Mouse (Mus musculus) cerebellum, postnatal 10 days (tissue): ENCODE measurements around the gene Zfp467.
A peak's percentile ranks its signal among the peaks of the same experiment; 100 is the strongest.

Source experiments
- DNase-seq, 2 experiments: peaks; one replicate each; pipeline ENCODE4 v3.0.0; 2021; ENCODE audit warnings: mixed read lengths in 2 of 2

Gene Zfp467

DNA sequence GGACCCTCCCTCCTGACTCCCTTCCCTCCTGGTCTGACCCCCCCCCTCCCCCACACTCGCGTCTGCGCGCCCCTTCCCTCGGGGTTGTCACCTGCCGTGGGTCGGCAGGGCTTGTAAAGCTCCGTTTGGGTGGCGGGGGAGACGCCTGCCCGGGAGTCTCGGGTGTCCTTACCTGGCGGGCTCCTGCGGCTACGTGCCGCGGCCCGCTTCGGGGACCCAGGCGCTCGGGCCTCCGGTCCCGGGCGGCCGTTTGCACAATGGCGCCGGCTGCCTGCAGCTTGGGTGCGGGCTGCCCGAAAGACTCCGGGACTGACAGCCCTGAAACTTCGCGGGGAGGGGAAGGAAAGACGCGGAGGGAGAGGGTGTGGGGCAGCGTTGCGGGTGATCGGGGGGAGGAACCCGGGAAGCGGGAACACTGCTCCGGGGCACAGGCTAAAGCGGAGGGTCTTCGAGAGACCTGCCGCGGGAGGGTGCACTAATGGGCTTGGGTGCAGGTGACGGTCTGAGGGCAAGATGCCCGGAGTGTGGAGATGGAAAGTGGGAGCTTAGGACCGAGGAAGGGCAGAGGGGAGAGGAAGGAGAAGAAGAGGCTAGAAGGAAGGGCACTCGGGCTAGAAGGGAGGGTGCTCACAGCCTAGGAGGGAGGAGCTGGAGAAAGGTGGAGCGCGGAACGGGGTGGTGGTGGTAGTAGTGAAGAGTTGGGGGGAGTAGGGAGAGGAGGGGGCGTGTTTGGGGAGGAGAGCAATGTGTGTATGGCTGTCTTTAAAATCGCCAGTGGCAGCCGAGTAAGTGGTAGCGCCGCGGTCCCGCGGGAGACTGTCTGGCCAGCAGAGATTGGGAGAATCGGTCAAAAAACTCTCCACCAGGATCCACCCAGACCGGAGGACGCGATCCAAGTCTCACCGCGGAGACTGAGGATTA lies at the start of gene Zfp467:
Zfp467 (minus strand) TSS at position 645 of the 921 bp plus-strand sequence.
- peak; percentile 71 to 74 for DNase-seq

GRCm38 (mm10) chr6:48493136-48493730 lies 47.6 kb upstream of the Zfp467 start:
- DNase-seq: no peak

DNA sequence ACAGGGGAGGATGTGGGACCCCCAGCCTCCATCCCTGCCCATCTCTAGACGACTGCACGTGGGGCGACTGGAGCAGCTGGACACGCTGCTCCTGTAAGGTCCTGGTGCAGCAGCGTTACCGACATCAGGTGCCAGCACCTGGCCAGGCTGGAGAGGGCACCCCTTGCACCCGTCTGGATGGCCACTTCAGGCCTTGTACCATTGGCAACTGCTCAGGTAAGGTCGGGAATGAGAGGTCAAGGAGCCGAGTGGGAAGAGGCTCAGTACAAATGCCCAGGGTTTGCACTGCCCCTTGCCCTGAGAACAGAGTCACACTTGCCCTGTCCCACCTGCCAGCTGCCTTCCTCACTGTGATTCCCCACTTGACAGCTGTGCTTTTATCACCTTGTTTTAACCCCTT lies 45.7 kb upstream of the Zfp467 start:
- no peak for DNase-seq

DNA sequence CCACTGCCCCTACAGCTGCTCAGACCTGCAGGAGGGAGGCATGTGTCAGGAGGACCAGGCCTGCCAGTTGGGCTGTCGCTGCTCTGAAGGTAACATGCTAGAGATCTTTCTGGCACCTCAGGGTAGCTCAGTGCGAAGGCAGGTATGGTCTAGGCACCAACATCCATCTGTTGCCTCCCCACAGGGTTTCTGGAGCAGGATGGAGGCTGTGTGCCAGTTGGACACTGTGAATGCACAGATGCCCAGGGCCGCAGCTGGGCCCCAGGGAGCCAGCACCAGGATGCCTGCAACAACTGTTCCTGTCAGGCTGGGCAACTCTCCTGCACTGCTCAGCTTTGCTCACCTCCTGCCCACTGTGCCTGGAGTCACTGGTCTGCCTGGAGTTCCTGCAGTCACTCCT lies 44.1 kb upstream of the Zfp467 start:
- DNase-seq: peak; percentile 59 to 69

GRCm38 (mm10) chr6:48487747-48488725 lies 42.4 kb upstream of the Zfp467 start:
- DNase-seq: peak in 1 of 2 experiments; percentile 41

DNA sequence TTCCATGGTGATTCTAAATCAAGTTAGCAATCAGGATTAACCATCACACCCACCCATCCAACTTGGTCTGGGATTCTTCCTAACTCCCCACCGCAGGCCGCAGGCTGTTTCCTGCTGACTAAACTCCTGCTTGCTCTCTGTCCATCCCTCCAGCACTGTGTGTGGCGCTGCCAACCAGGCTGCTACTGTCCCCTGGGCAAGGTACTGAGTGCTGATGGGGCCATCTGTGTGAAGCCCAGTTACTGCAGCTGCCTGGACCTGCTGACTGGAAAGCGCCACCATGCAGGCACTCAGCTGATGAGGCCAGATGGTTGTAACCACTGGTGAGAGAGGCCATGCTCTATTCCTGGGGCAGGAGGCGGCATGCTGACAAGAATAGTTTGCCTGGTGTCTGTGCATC lies 36.9 kb upstream of the Zfp467 start:
- peak in 1 of 2 experiments; percentile 42 for DNase-seq

DNA sequence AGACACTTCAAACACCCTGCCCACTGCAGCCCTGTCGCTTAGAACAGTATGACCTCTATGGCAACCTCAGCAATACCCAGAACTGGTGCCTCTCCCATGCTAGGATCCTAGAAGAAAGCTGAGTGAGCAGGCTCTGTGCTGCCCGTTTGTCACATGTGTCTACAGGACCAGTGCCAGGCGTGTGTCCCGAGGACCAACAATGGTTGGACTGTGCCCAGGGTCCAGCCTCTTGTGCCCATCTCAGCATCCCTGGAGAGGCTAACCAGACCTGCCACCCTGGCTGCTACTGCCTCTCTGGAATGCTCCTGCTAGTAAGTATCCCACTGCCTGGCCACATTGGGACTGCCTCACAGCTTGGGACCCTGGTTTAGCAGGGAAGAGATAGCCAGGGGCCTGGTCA lies 32.8 kb upstream of the Zfp467 start:
- DNase-seq: peak in 1 of 2 experiments; percentile 40

- DNase-seq: no peak
Observed at GRCm38 (mm10) chr6:48470739-48471138, 25.1 kb upstream of the Zfp467 start.

- DNase-seq: no peak
Observed at GRCm38 (mm10) chr6:48467490-48467889, 21.9 kb upstream of the Zfp467 start.

DNA sequence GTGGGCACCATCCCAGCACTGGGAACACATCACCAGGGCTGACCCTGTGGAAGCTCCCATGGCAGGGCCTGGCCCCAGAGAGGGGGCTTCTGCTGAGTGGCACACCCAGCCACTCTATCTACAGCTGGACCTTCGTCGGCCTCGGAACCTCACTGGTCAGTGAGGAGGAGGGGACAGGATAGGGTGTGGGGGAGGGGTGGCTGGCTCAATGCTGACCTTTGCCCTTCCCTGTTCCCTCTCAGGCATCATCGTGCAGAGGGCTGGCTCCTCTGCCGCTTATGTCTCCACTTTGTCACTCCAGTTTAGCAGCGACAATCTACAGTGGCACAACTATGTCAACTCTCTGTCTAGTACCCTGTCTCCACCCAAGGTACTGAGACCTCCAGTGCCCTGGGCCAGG lies 21.1 kb upstream of the Zfp467 start:
- no peak for DNase-seq

DNA sequence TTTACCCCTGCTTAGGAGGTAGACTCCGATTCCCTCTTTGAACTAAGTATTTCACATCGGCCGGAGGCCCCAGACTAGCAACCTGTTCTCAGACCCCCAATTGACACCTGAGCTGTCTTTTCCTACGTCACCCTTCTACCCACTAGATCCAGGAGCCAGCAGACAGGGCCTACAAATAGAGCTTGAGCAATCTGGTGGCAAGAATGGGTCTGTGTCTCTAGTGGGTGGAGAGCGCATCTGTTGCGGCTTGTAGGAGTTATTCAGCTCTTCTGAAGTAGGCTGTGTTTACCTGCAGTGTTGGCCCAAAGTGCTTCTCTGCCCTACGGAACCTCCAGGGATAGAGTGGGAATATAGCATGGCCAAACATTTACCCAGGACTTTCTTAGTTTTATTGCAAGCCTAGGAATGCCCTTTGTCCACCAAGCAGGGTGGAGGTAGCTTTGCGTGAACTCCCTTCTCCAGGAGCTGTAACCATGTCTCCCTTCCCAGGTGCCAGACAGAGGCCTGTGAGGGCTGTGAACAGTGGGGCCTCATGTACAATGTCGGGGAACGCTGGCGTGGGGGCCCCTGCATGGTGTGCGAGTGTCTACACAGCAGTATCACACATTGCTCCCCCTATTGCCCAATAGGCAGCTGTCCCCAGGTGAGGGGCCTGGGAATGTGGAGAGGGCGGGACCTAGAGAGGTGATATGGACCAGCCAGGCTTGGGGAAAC lies 19.5 kb upstream of the Zfp467 start:
- no peak for DNase-seq

DNA sequence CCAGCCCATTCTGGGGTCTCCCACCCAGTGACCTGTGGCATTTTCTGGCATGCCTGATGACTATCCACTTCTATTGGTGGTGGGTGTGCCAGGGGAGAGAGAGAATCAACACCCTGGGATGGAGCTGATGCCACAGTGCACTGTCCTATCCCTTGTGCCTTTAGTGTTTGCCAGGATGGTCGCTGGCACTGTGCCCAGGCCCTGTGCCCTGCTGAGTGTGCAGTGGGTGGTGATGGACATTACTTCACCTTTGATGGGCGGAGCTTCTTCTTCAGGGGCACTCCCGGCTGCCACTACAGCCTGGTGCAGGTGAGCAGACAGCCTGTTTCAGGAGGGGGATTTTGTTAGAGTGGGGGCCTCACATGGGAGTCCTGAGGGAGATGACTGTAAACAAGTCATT lies 7.1 kb upstream of the Zfp467 start:
- no peak for DNase-seq

DNA sequence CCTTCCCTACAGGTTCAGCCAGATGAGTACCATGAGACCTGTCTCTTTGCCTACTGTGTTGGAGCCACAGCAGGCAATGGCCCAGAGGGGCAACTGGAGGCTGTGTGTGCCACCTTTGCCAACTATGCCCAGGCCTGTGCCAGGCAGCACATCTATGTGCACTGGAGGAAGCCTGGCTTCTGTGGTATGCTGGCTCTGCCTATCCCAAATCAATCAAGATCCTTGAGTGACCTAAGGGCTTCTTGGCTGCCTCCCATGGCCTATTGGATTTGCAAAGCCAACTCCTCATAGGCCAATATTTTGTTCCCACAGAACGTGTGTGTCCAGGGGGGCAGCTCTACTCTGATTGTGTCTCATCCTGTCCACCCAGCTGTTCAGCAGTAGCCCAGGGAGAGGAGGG lies 6.5 kb upstream of the Zfp467 start:
- no peak for DNase-seq

DNA sequence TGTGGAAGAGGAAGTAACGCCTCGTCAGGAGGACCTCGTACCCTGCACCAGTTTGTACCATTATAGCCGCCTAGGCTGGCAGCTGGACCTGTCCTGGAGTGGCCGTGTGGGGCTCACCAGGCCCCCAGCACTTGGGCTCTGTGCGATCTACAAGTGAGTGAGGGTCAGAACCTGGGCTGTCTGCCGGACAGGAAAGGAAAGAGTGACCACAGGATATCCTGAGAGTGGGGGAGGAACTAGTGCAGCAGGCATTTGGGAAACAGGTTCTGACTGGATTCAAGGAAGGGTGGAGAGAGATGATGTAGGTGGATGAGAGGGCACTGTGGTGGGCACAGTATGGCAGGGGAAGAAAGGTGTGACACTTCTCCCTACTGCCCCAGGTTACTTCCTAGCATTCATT lies 2.9 kb upstream of the Zfp467 start:
- DNase-seq: no peak

- no peak for DNase-seq
Observed at GRCm38 (mm10) chr6:48447929-48448328, 2.3 kb upstream of the Zfp467 start, which contains the start of gene Sspo. Gene Sspo (plus strand): TSS chr6:48448229.

- no peak for DNase-seq
Observed at GRCm38 (mm10) chr6:48446896-48447295, 1.3 kb upstream of the Zfp467 start.

DNA sequence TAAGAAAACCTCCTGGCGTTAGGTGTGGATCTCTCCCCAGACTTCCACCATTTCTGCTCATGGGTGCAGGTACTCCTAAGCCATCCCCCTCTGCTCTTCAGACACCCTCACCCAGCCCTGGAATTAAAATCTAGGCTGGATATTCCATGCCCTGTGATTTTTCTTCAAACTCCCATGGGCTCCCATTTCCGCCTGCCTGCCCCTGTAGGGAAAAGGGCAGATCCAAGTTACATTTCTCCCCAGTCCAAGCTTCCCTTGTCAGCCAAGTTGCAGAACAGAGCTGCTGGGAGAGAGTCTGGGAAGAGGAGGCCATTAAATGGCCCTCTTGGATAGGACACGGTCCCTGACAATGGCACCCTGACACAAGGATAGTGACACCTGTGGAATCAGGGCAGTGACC lies 631 bp upstream of the Zfp467 start:
- peak in 1 of 2 experiments; percentile 29 for DNase-seq

DNA sequence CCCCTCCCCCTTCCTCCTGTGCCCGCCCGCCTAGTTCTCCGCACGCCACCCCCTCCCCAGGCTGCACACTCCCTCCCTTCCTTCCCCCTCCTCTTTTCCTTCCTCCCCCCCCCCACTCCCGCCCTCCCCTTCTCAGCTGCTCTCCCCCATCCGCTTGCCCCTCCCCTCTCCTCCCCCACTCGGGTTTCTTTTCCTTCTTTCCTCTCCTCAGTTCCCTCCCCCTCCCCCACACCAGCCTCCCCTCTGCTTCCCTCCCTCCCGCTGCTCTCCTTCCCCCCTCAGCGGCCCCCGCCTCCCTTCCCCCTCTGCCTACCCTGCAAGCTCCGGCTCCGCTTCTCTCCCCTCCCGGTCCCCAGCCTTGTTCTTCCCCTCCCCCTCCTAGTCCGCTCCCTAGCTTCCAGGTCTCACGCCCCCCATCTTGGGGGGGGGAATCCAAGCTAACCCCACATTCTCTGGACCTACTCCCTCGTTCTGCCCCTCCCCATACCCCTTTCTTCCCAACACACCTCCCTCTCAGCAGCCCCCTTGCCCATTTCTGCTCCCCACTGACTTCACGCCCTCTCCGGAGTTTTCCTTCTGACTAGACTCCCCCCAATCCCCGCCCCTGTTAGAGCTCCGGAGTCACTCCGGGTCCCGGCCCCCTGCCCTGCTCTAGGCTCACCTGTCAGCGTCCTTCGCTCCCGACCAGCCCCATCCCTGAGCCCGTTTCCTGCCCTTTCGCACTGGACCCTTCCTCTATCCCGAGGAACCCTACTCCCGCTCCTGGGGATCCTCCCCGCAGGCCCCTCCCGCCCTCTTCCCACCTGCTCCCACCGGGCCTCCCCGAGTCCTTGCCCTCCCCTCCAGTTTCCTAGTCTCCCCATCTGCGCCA lies 1.1 kb downstream of the Zfp467 start:
- DNase-seq: peak; percentile 93

- peak; percentile 98 to 99 for DNase-seq
Observed at GRCm38 (mm10) chr6:48443592-48444309, 1.9 kb downstream of the Zfp467 start.

DNA sequence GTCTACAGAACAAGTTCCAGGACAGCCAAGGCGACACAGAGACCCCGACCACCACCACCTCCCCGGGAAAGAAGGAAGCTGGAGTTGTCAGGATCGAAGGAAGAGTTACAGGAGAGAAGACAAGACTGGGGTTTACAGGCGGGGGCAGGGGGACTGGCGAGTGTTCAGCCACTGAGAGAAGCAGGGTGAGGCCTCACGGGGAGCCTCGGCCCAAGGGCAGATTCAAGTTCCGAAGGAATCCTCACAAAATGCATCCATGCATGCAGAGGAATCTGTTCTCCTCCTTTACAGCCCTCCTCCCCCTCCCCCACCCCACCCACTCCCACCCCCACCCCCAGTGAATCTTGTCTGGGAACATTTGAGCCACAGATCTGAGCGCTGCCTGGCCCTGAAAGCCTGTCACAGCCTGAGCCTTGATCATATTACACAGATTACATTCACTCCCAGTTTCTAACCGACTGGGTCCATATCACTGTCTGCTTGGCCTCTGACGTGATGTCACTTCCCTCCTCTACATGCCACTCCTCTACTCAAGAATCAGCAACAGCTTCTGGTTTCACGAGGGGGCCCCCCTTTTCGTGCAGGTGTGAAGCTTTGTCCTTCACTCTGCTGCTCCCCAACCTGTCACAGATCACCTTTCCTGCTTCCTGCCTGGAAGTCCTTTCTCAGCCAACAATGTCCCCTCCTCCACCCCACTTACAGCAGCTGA lies 5.2 kb downstream of the Zfp467 start:
- DNase-seq: no peak
